Mouse (Mus musculus): ENCODE measurements around the gene Map6. TPM values are rescaled to one million over a fixed set of nuclear protein-coding genes. Genes with fewer than 3 reads are reported as not detected.

Gene Map6
- polyA plus RNA-seq, 1 experiment from 2014 or later: 8.7 TPM

DNA sequence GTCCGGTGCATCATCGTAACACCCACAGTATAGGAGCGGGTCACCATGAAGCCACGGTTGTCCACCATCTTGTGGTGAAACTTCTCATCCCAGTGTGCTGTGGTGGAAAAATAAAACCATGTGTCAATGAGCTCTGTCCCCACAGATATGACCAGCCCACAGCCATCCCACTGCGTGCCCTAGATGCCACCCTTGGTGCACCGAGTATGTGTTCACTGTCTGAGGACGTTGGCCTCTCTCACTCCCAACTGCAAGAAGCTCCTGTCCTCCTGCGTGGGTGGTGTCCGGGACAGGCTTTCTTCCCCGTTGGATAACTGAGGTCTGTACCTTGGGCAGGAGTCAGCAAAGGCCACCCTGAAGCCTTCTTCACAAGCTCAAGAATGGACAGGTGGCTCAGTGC, 80.0 kb downstream of the Map6 start:
- ATAC-seq (ENCODE audit: low FRiP score, low TSS enrichment): no peak
- 98% methylated on average over 10 of the region's 10 CpGs for whole genome bisulfite sequencing

DNA sequence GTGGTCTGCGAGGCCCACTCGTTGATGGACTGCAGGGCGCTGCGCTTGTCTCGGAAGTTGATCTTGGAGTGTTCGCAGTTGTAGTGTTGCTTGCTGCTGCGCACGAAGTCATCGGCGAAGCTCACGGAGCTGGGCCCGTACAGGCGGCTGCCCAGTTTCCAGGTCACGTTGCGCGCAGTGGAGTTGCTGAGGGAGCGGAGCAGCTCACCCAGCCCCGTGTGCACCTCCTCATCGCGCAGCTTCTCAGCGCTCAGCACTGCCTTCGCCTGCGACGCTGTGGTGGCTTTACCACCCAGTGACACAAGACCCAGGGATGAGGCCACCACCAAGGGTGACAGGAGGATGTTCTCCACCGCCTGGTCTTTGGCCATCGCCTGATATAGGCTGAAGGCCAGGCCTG, 81.6 kb downstream of the Map6 start:
- Histone ChIP-seq H3K27me3 (ENCODE audit: control insufficient read depth, insufficient read depth, low read length) (no peaks in the 10 kb centered on the region), H3K4me2 (replicated peaks; ENCODE audit: low read depth) (no peak overlapping the region), H3K9ac (ENCODE audit: low read length) (no peak overlapping the region), H3K36me3 (ENCODE audit: control insufficient read depth, insufficient read depth, low read length) (peaks cover 32% of the 10 kb centered on the region), H3K9me3 (ENCODE audit: control insufficient read depth, low read length) (no peaks in the 10 kb centered on the region), H3K27ac (replicated peaks) (no peak overlapping the region), H3K4me1 (replicated peaks; ENCODE audit: control insufficient read depth, insufficient read depth) (no peaks in the 10 kb centered on the region), H3K4me3 (ENCODE audit: low read depth, low read length) (no peak overlapping the region)
- no peak for DNase-seq (ENCODE audit: low spot score)
- TF ChIP-seq EP300 (optimal IDR thresholded peaks at IDR 0.05) (no peak), CTCF (IDR thresholded peaks at IDR 0.05; ENCODE audit: low read depth) (no peak)
- WGBS: 94% methylated on average over 26 of the region's 26 CpGs
- ATAC-seq (ENCODE audit: low FRiP score, low TSS enrichment): no peak

More for the DNA sequence above, 80.0 kb downstream of the Map6 start:
- H3K27me3 ChIP-seq (ENCODE audit: control insufficient read depth, insufficient read depth, low read length): no peaks in the 10 kb centered on the region
- TF ChIP-seq CTCF (IDR thresholded peaks at IDR 0.05; ENCODE audit: low read depth) (no peak), EP300 (optimal IDR thresholded peaks at IDR 0.05) (no peak)
- DNase-seq (ENCODE audit: low spot score): no peak
- H3K4me3 ChIP-seq (ENCODE audit: low read depth, low read length): no peak overlapping the region
- no peaks in the 10 kb centered on the region for H3K9me3 ChIP-seq (ENCODE audit: control insufficient read depth, low read length)
- no peak overlapping the region for H3K9ac ChIP-seq (ENCODE audit: low read length)
- no peak overlapping the region for H3K27ac ChIP-seq (replicated peaks)
- no peak overlapping the region for H3K4me2 ChIP-seq (replicated peaks; ENCODE audit: low read depth)
- H3K36me3 ChIP-seq (ENCODE audit: control insufficient read depth, insufficient read depth, low read length): peaks cover 38% of the 10 kb centered on the region
- no peaks in the 10 kb centered on the region for H3K4me1 ChIP-seq (replicated peaks; ENCODE audit: control insufficient read depth, insufficient read depth)

DNA sequence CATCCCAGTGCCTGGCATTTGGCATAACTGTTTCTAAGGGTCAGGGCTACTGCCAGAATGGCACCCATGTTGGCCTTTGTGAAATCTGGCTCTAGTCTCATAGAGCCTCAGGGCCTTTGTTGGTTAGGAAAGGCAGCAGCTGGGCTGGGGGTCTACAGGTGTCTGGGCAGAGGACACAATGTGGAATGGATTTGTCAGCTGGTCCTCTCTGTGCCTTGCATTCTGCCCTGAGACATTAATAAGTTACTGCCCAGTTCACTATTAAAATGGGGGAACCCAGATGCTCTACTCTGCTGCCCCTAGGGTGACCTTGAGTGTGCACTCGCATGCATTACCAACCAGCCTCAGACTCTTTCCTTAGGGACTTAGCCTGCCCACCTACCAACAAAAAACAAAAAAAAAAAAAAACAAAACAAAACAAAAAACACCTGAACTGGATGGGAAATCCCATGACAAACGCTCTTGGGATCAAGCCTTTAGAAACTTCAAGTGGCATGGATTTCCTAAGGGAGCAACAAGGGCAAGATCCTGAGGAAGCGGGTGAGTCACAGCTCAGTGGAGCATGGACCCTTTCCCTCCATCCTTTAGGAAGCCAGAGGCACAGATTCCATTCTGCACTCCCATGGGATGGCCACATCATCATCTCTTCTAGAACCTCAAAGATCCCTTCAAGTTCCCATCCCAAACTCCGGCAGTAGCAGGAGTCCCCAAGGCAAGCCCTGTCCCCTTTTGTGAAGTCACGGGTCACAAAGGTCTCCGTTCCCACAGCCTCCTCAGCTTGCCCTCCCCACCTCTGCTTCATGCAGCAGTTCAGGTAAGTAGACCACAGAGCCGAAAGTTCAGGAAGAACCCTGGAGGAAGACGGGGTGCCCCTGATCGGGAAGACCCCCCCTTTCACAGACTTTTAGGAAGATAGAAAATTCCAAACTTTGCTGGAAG, 82.8 kb downstream of the Map6 start:
- ATAC-seq (ENCODE audit: low FRiP score, low TSS enrichment) (no peak), DNase-seq (ENCODE audit: low spot score) (no peak)
- peak overlapping the region; percentile 35; the same call in 1 of the 2 replicates for H3K27ac ChIP-seq (replicated peaks)
- no peak for TF ChIP-seq EP300 (optimal IDR thresholded peaks at IDR 0.05)
- H3K4me2 ChIP-seq (replicated peaks; ENCODE audit: low read depth): peak overlapping the region; percentile 56
- no peaks in the 10 kb centered on the region for H3K27me3 ChIP-seq (ENCODE audit: control insufficient read depth, insufficient read depth, low read length)
- H3K4me1 ChIP-seq (replicated peaks; ENCODE audit: control insufficient read depth, insufficient read depth): peaks cover under 1% of the 10 kb centered on the region; the same call in 1 of the 2 replicates
- peak overlapping the region; percentile 71 for H3K4me3 ChIP-seq (ENCODE audit: low read depth, low read length)
- H3K9me3 ChIP-seq (ENCODE audit: control insufficient read depth, low read length): no peaks in the 10 kb centered on the region
- peak overlapping the region; percentile 85 for H3K9ac ChIP-seq (ENCODE audit: low read length)
- peaks cover 29% of the 10 kb centered on the region; the same call in 1 of the 2 replicates for H3K36me3 ChIP-seq (ENCODE audit: control insufficient read depth, insufficient read depth, low read length)
- 50% methylated on average over 9 of the region's 9 CpGs for WGBS

DNA sequence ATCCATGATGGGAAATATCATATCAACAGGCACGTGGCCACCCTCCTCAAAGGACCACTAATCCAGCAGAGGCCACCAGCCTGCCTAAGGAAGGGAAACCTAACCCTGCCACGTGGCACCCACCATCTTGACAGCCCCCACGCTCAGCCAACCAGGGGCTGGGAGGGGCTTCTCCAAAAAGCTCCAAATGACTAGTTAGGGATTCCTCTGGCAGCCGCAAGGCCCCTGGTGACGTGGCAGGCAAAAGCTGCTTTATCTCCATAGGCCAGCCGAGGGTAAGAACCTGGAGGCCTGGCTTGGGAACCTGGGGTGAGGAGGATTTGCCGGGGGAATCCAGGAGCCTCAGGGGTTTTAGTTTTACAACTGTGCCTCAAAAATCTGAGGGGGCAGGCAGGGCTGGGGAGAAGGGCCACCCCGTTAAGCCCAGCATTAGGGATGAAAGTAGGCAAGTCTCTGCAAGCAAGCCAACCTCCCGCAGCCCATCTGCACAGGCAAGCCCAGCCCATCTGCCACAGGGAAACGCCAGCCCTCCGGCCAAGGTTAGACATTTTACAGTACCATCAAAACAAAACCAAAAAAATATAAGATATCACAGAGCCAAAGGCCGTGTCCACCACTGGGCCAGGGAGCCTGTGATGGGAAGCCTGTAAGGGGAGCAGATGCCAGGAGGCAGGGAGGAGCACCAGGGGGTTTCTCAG, 84.0 kb downstream of the Map6 start:
- Histone ChIP-seq H3K4me3 (ENCODE audit: low read depth, low read length) (peak overlapping the region; percentile 71), H3K36me3 (ENCODE audit: control insufficient read depth, insufficient read depth, low read length) (peaks cover 22% of the 10 kb centered on the region; the same call in 1 of the 2 replicates), H3K4me1 (replicated peaks; ENCODE audit: control insufficient read depth, insufficient read depth) (peaks cover 9% of the 10 kb centered on the region), H3K27ac (replicated peaks) (peak overlapping the region; percentile 91), H3K27me3 (ENCODE audit: control insufficient read depth, insufficient read depth, low read length) (no peaks in the 10 kb centered on the region), H3K9ac (ENCODE audit: low read length) (peak overlapping the region; percentile 85), H3K4me2 (replicated peaks; ENCODE audit: low read depth) (peak overlapping the region; percentile 56), H3K9me3 (ENCODE audit: control insufficient read depth, low read length) (no peaks in the 10 kb centered on the region)
- TF ChIP-seq EP300 (optimal IDR thresholded peaks at IDR 0.05) (no peak), CTCF (IDR thresholded peaks at IDR 0.05; ENCODE audit: low read depth) (0 out of 2 replicates have a peak, but pooled peaks have one; percentile 9)
- 12% methylated on average over 12 of the region's 12 CpGs for WGBS
- peak; percentile 33 for DNase-seq (ENCODE audit: low spot score)
- ATAC-seq (ENCODE audit: low FRiP score, low TSS enrichment): no peak

DNA sequence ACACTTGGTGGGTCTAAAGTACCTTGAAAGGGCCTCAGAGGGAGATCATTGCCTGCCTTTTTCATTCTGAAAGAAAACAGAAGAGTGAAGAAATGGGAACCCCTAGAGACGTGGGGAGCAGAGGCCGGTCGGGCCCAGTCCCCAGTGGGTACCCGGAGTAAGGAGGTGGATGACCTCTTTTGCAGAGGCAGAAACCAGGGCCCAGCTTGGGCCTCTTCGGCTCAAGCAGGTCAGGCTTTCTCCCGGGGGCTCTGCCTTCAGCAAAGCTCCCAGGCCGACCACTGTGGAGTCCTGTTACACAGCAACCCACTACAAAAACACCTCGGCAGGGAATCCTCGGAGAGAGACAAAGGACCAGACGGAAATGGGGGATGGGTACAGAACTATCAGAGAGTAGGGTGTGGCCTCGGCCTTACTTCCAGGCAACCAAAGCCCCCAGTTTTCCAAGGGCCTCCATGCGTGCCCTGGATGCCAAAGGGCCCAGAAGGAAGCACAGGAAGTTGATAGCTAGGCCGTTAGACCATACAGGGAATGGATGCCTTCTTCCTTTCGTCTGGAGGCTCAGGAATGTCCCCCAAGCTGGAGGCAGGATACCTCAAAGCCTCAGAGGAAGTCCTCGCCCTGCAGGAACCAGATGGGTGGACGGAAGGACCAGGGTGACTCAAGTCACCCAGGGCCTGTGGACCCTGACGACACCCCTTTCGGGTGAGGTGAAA, 84.7 kb downstream of the Map6 start:
- Histone ChIP-seq H3K27ac (replicated peaks) (peak overlapping the region; percentile 91), H3K36me3 (ENCODE audit: control insufficient read depth, insufficient read depth, low read length) (peaks cover 17% of the 10 kb centered on the region; the same call in 1 of the 2 replicates), H3K4me2 (replicated peaks; ENCODE audit: low read depth) (peak overlapping the region; percentile 56), H3K4me3 (ENCODE audit: low read depth, low read length) (peak overlapping the region; percentile 71), H3K27me3 (ENCODE audit: control insufficient read depth, insufficient read depth, low read length) (no peaks in the 10 kb centered on the region), H3K4me1 (replicated peaks; ENCODE audit: control insufficient read depth, insufficient read depth) (peaks cover 13% of the 10 kb centered on the region), H3K9ac (ENCODE audit: low read length) (peak overlapping the region; percentile 85), H3K9me3 (ENCODE audit: control insufficient read depth, low read length) (no peaks in the 10 kb centered on the region)
- DNase-seq (ENCODE audit: low spot score) (no peak), ATAC-seq (ENCODE audit: low FRiP score, low TSS enrichment) (no peak)
- WGBS: 8% methylated on average over 18 of the region's 18 CpGs
- TF ChIP-seq EP300 (optimal IDR thresholded peaks at IDR 0.05) (no peak), CTCF (IDR thresholded peaks at IDR 0.05; ENCODE audit: low read depth) (no peak)
